Mouse (Mus musculus) liver, adult 2 months (tissue): Measurements from ENCODE around the gene Tns4.

ENCODE experiments used
- CTCF ChIP-seq: fragments of 200-500 bp; IDR thresholded peaks from 2 replicates; pipeline ENCODE4 v1.5.1; 2011; ENCODE audit warnings: low read depth, low read length, control low read depth
- POLR2A ChIP-seq: fragments of 200-500 bp; IDR thresholded peaks from 2 replicates; pipeline ENCODE4 v1.6.1; 2011; ENCODE audit warnings: low read length, control low read depth; ENCODE audit not compliant: insufficient read depth; ENCODE audit errors: extremely low read depth

GRCm38 (mm10) chr11:99035350-99035749 is 53.8 kb downstream of the Tns4 start:
- TF ChIP-seq POLR2A (no peak), CTCF (no peak; the same call in 1 of the 2 replicates)
